Mouse (Mus musculus): Measurements from ENCODE around the gene Ckb. TPM values are rescaled to one million over a fixed set of nuclear protein-coding genes. Genes with fewer than 3 reads are reported as not detected.
"Not testable (repeated sequence)": the region's sequence is repeated elsewhere in the genome, so short reads cannot be mapped to it uniquely, and the experiment has no call there.

The Ckb gene
- total RNA-seq (2021): 10 to 100 TPM in 1 of 2 experiments, 1 to 10 TPM in 1; 6.7 to 10.8 TPM
- long read RNA-seq, experiment 1, transcript Ckb-201 (8 exons, 1,472 nt): major isoform, 12 of 15 reads
- long read RNA-seq, experiment 1, partial matches to known transcripts: 3 of 15 reads
- long read RNA-seq, experiment 1, other reads (novel, unspliced or antisense): 0 of 15 reads
- long read RNA-seq, experiment 2, transcript Ckb-201 (8 exons, 1,472 nt): major isoform, 6 of 6 reads
- long read RNA-seq, experiment 2, partial matches to known transcripts: 0 of 6 reads
- long read RNA-seq, experiment 2, other reads (novel, unspliced or antisense): 0 of 6 reads

DNA sequence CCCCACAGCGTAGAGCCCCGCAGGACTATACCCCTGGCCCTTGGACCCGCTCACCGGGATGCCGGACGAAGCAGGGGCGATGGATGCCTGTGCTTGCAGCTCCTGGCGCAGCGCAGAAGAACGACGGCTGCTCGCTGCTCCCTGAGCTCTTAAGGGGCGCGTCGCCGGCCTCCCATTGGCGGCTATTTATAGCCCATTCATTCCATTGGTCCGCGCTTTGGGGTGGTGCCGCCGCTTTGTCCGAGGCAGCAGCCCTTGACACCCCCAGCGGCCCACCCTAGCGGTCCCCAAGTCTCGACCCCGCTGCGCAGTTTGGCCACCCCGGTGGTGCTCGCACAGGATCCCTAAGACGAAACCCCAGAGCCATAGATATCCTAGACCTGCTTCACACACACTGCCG is at the start of gene Ckb:
Gene Ckb, minus strand, starts transcription at position 163 of the 400 bp plus-strand sequence.
- Histone ChIP-seq H3K4me3 (peak within 1 kb of the TSS; percentile 83), H3K27ac (peak within 1 kb of the TSS; percentile 94)
- intact Hi-C loops (cut with DNase I): no loop called here
- DNase-seq: peak; percentile 85
- TF ChIP-seq CTCF (IDR thresholded peaks at IDR 0.05): no peak

DNA sequence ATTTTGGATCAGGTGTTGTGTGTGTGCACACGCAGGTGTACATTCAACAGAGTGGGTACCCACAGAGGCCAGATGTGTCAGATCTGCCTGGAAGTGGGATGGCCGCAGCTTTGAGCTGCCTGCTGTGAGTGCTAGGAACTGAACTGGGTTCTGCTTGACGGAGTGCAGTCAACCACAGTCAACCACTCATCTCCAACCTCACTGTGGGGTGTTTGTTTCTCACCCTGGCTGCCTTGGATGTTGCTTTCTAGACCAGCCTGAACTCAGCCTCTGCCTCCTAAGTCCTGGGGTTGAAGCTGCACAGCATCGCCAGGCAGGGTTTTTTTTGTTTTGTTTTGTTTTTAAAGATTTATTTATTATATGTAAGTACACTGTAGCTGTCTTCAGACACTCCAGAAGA is 48.1 kb upstream of the Ckb start:
- H3K27ac ChIP-seq: no peak overlapping the region
- no peak overlapping the region for H3K4me3 ChIP-seq
- no peak for TF ChIP-seq CTCF (IDR thresholded peaks at IDR 0.05)
- intact Hi-C loops (cut with DNase I): no loop called here
- DNase-seq: no peak

DNA sequence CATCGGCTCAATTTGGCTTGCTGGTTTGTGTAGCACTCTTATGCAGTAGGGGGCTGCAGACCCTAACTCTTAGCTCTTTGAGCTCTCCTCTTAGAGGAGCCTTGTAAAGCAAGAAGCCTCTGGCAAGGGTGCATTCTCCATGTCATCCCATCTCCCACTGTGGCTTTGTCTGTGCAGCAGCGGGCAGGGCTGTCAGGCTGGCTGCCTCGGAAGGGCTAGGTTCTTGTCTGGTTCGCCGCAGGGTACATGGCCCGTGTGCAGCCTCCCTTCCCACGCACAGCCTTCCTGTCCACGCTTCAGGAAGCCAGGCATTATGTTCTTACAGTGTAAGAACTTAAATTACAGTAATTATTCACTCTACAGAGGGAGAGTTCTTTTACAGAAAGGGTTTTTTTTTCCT is 46.5 kb upstream of the Ckb start:
- Histone ChIP-seq H3K27ac (peak overlapping the region; percentile 66), H3K4me3 (peak overlapping the region; percentile 40)
- no peak for DNase-seq
- TF ChIP-seq CTCF (IDR thresholded peaks at IDR 0.05): no peak
- intact Hi-C loops (cut with DNase I): no loop called here

DNA sequence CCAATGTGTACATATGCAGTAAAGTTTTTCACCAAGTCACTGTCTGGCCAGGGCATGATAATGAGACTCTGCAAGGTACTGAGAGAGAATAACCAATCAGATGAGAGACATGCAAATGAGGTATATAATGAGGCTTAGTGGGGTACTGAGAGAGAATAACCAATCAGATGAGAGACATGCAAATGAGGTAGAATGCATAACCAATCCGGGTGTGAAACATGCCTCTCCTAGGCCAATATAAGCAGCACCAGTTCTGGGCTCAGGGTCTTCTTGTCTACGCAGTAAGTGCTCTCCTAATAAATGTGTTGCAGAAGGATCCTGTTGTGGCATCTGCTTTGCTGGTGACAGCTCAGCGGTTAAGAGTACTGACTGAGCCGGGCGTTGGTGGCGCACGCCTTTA is 44.4 kb upstream of the Ckb start:
- TF ChIP-seq CTCF (IDR thresholded peaks at IDR 0.05): no peak
- Histone ChIP-seq H3K27ac (no peak overlapping the region), H3K4me3 (no peak overlapping the region)
- intact Hi-C loops (cut with DNase I): no loop called here
- no peak for DNase-seq

DNA sequence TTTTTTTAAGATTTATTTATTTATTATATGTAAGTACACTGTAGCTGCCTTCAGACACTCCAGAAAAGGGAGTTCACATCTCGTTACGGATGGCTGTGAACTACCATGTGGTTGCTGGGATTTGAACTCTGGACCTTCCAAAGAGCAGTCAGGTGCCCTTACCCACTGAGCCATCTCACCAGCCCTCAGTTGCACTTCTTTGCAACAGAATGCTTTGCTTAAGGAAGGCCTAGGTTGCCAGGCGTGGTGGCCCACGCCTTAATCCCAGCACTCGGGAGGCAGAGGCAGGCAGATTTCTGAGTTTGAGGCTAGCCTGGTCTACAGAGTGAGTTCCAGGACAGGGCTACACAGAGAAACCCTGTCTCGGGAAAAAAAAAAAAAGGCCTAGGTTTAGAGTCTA is 41.7 kb upstream of the Ckb start:
- DNase-seq: peak; percentile 7
- H3K4me3 ChIP-seq: peak overlapping the region; percentile 85
- intact Hi-C loops (cut with DNase I): loop anchor here (5.0 kb wide), 1 partner anchor 37 kb away; the partner anchor contains the start of gene Trmt61a
- H3K27ac ChIP-seq: not testable (repeated sequence)

DNA sequence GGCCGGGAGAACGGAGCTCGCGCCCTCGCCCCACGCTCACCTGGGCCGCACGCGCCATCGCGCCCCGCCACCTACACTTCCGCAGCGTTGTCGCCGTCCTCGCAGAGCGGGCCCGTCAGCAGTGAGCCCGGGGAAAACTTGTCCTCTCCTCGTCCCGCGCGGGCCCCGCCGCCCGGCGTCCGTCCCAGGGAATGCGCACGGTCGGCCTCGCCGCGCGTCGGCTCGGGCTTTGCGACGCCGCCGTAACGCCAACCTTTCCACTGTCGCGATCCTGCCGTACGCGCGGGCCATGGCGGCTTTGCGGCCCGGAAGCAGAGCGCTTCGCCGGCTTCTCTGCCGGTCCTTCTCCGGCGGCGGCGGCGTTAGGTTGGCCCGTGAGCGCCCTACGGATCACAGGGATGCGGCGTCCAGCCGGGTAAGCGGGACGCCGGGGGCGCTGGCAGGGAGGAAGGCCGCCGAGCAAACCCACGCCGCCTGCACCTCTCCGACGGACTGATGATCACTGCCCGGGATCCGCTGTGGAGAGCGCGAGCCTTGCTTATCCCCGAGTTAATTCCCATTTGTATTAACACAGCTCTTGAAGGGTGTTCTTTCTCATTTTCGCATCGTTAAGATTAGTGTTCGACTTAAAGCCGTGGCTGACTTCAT is 41.0 kb upstream of the Ckb start, which contains the start of the genes Bag5 and Apopt1:
Gene Bag5, minus strand, starts transcription at position 254 of the 648 bp plus-strand sequence.
Gene Apopt1, plus strand, starts transcription at position 258 of the 648 bp plus-strand sequence.
- intact Hi-C loops (cut with DNase I): loop anchor here (5.0 kb wide), 1 partner anchor 36 kb away; the partner anchor contains the start of gene Trmt61a
- peak within 1 kb of the TSS; percentile 85 for H3K4me3 ChIP-seq
- DNase-seq: peak; percentile 95
- TF ChIP-seq CTCF (IDR thresholded peaks at IDR 0.05): peak; percentile 39; the same call in 1 of the 2 replicates
- H3K27ac ChIP-seq: peak within 1 kb of the TSS; percentile 96

DNA sequence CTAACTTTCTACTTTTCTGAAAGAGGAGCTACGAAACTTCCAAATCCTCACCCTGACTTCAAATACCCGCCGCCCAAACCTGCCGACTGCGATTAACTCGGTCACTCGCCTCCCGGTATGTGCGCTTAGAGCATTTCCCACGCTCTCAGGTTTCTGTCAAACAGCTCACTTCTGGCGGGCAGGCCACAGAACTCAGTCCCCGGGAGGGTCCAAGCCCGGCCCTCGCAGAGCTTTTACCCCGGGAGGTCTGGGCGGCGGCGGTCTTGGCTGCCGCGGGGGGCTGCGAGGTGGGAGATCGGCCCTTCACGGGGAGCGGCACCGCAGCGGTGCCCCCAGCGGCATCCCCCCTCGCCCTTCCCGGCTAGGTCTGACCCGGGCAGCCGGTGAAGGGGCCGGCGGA is 40.3 kb upstream of the Ckb start:
- H3K27ac ChIP-seq: peak overlapping the region; percentile 96
- peak overlapping the region; percentile 85 for H3K4me3 ChIP-seq
- no peak for TF ChIP-seq CTCF (IDR thresholded peaks at IDR 0.05)
- intact Hi-C loops (cut with DNase I): loop anchor here (5.0 kb wide), 1 partner anchor 35 kb away; the partner anchor contains the start of gene Trmt61a
- no peak for DNase-seq

DNA sequence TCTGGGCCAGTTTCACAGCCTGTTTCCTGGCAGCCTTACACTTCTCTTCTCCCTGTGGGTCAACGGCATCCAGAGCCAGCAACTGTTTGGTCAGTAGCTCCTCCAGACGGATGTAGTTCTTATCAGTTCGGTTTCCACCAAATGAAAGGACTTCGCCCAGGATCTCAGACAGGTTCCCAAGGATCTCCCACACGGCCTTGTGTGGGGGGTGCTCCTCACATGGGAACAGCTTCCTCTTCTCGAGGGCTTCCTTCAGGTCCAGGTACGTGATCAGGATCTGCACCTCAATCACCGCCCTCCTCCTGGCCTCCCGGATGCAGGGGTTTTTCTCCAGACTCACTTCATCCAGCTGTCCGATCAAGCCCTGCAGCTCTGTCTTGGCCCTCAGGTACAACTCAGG is 38.0 kb upstream of the Ckb start:
- TF ChIP-seq CTCF (IDR thresholded peaks at IDR 0.05): no peak
- intact Hi-C loops (cut with DNase I): loop anchor here (5.0 kb wide), 1 partner anchor 33 kb away; the partner anchor contains the start of gene Trmt61a
- no peak overlapping the region for H3K4me3 ChIP-seq
- H3K27ac ChIP-seq: peak overlapping the region; percentile 41; the same call in 1 of the 2 replicates
- no peak for DNase-seq

DNA sequence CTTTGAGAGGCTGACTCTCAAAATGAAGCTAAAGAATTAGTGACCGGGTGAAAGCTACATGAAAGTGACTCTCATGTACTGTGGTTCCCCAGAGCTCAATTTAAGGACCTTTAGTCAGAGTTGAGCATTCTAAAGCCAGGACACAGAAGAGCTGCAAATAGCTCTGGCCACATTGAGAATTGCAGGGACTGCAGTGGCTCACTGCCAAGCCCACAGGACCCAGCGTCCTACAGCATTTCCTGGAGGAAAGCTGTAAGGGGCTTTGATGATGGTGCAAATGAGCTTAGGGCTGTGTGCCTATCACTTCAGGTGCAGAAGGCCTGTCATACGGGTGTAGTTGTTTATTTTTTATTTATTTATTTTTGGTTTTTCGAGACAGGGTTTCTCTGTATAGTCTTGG is 36.0 kb upstream of the Ckb start:
- H3K27ac ChIP-seq: peak overlapping the region; percentile 93
- intact Hi-C loops (cut with DNase I): no loop called here
- DNase-seq: peak; percentile 44

DNA sequence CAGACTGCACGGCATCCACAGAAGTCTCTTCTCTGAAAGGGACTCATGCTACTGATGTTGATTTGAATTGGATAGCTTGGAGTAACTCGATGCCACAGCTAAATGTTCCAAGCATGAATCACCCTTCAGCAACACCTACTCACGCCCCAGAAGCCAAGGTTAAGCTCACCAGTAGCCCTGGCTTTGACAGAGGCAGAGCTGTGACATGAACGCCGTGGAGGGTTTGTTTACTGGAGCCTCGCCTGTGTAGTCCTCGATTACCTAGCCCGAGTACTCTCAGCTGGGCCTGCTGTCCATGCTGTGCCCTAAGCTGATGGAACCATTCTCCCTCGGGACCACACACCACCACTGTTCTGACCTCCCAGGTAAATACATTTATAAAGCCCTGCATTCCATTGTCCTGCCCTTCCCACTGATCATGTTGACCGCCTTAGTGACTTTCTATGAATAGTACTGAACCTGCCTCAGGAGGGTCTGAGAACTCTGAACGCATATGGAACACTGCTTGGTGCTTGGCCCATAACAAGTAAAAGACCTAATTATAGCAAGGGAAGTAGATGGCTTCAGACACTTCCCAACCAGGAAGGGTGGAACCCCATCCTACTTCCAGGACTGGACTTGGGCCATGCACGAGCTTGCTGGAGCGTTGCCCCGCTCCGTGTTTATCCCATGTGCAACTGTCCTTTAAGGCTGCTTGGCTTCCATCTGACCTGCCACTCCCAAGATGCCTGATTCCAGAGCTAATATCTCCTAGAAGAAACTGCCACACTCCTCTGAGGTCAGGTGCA is 33.2 kb upstream of the Ckb start:
- intact Hi-C loops (cut with DNase I): no loop called here
- peak; percentile 89 for DNase-seq
- TF ChIP-seq CTCF (IDR thresholded peaks at IDR 0.05): no peak
- H3K4me3 ChIP-seq: peak overlapping the region; percentile 31; the same call in 1 of the 2 replicates
- peak overlapping the region; percentile 93 for H3K27ac ChIP-seq

More for the DNA sequence above, 36.0 kb upstream of the Ckb start:
- no peak for TF ChIP-seq CTCF (IDR thresholded peaks at IDR 0.05)
- H3K4me3 ChIP-seq: no peak overlapping the region

DNA sequence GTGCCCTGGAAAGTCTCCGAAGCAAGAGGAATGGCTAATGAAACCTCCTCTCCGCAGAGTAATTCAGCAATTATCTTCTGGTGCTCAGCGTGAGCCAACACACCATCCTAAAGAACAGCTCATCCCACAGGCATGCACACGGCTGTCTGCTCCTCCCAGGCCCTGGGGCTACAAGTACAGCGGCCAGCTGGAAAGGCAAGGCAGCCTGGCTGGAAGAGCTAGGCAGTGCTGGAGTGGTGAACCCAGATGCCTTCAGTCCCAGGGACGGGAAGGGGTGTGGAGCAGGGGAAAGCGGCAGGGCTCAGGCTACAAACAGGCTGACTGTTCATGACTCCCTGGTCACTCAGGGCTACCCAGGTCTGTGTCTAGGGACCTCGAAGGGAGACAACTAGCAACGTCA is 32.5 kb upstream of the Ckb start:
- H3K4me3 ChIP-seq: peak overlapping the region; percentile 31
- peak; percentile 88 for DNase-seq
- intact Hi-C loops (cut with DNase I): no loop called here
- no peak for TF ChIP-seq CTCF (IDR thresholded peaks at IDR 0.05)
- peak overlapping the region; percentile 93 for H3K27ac ChIP-seq

DNA sequence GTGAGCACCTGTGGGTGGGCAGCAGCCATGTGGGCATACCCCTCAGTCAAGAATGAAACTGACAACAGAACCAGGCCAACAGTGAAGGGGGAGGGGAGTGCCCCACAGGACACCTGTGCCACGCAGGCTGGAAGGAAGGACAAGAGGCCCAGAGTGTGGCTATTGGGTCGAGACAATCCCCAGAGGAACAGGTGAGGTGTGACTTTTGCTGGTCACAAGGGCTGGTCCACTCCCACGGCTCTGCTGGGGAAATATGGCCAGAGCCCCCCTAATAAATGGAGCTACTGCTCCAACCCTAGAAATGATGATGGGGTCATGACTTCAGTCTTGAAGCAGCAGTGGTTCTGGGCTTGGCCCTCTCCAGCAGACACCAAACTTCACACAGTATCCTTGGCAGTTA is 31.2 kb upstream of the Ckb start:
- DNase-seq: no peak
- Histone ChIP-seq H3K4me3 (no peak overlapping the region), H3K27ac (peak overlapping the region; percentile 93)
- TF ChIP-seq CTCF (IDR thresholded peaks at IDR 0.05): no peak
- intact Hi-C loops (cut with DNase I): no loop called here

All from gastrocnemius, adult 2 months (tissue).